Mouse (Mus musculus) spleen, adult 2 months (tissue): Measurements from ENCODE around the gene Zdhhc19. TPM values are rescaled to one million over a fixed set of nuclear protein-coding genes. Genes with fewer than 3 reads are reported as not detected.

Experiments used
- DNase-seq, 2 experiments: peaks; one replicate each; pipeline versions ENCODE4 v3.0.0 to v3.0.0-alpha.2; 2012 to 2021; ENCODE audit warnings: low spot score in 2 of 2, low read depth in 1 of 2
- H3K27ac ChIP-seq: fragments of 200-500 bp; 2 replicates; pipeline ENCODE4 v1.5.1; 2012; ENCODE audit warnings: low read length, inconsistent platforms; ENCODE audit not compliant: insufficient read depth
- H3K27me3 ChIP-seq: fragments of 200-500 bp; 2 replicates; pipeline ENCODE4 v1.6.1; 2012; ENCODE audit warnings: mild to moderate bottlenecking, moderate library complexity, low read length, inconsistent platforms; ENCODE audit not compliant: control insufficient read depth, insufficient read depth
- H3K36me3 ChIP-seq: fragments of 200-500 bp; 2 replicates; pipeline ENCODE4 v1.6.1; 2012; ENCODE audit warnings: mild to moderate bottlenecking, low read length, inconsistent platforms; ENCODE audit not compliant: control insufficient read depth, insufficient read depth
- H3K4me1 ChIP-seq: fragments of 200-500 bp; 2 replicates; pipeline ENCODE4 v1.6.1; 2011; ENCODE audit warnings: inconsistent platforms; ENCODE audit not compliant: control insufficient read depth, insufficient read depth, insufficient read length
- H3K4me3 ChIP-seq: fragments of 200-500 bp; 2 replicates; pipeline ENCODE4 v1.5.1; 2011; ENCODE audit warnings: mild to moderate bottlenecking, inconsistent platforms; ENCODE audit not compliant: insufficient read depth, insufficient read length; ENCODE audit errors: extremely low read depth
- CTCF ChIP-seq: fragments of 200-500 bp; IDR thresholded peaks from 2 replicates; pipeline ENCODE4 v1.5.1; 2011; ENCODE audit warnings: mild to moderate bottlenecking, inconsistent platforms; ENCODE audit not compliant: insufficient read depth, insufficient read length, insufficient replicate concordance; ENCODE audit errors: extremely low read depth
- POLR2A ChIP-seq: fragments of 200-500 bp; IDR thresholded peaks from 2 replicates; pipeline ENCODE4 v1.6.1; 2011; ENCODE audit warnings: low read depth, low read length, inconsistent platforms
- WGBS: fragments of 180-500 bp; shearing (Covaris S2); methylation state at CpG from one replicate; pipeline ENCODE4 v1.1.7; 2018; 5-methylcytosine and 5-hydroxymethylcytosine counted together
- polyA plus RNA-seq: library from polyadenylated mRNA; depleted of rRNA; stranded (reverse); fragments of >200 nt; gene quantifications from 2 replicates; pipeline ENCODE4 v1.2.3, GENCODE M21; 2012

Gene Zdhhc19
- polyA plus RNA-seq, 1 experiment: not detected

DNA sequence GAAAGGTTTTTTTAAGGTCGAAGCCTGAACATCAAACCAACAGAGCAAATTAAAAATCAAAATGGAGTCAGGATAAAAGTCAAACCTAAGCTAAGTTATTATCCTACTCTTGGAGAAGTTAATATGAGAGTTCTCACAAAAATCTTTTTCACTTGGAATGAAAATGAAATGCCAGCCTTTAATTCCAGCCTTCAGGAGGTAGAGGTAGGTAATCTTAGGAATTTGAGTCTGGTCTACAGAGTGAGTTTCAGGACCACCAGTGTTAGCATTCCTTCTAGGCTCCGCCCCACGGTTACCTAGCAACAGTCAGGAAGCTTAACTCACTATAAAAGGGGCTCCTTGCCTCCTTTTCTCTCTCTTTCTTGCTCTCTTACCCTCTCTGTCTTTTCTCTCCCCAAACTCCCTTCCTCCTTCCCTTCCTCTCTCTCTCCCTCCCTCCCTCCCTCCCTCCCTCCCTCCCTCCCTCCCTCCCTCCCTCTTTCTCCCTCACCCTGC is 42.7 kb downstream of the Zdhhc19 start:
- peaks cover 3% of the 10 kb centered on the region; the same call in 1 of the 2 replicates for H3K4me1 ChIP-seq
- H3K27ac ChIP-seq: no peak overlapping the region
- no peak for DNase-seq
- TF ChIP-seq POLR2A: no peak
- no peak for TF ChIP-seq CTCF
- H3K4me3 ChIP-seq: no peak overlapping the region
- H3K27me3 ChIP-seq: no peaks in the 10 kb centered on the region
- no peaks in the 10 kb centered on the region for H3K36me3 ChIP-seq
- WGBS: 70% methylated on average over 3 of the region's 3 CpGs

- no peak for DNase-seq
- Histone ChIP-seq H3K4me1 (no peaks in the 10 kb centered on the region), H3K36me3 (no peaks in the 10 kb centered on the region), H3K27me3 (no peaks in the 10 kb centered on the region), H3K4me3 (no peak overlapping the region), H3K27ac (no peak overlapping the region)
- WGBS: 81% methylated on average over 6 of the region's 6 CpGs
- TF ChIP-seq POLR2A (no peak), CTCF (no peak)
These were observed 45.5 kb downstream of the Zdhhc19 start for GRCm38 (mm10) chr16:32541338-32542179.

GRCm38 (mm10) chr16:32543422-32543821 is 47.4 kb downstream of the Zdhhc19 start:
- peaks cover 10% of the 10 kb centered on the region; the same call in 1 of the 2 replicates for H3K4me1 ChIP-seq
- no peak for TF ChIP-seq POLR2A
- no peak for TF ChIP-seq CTCF
- DNase-seq: no peak
- H3K4me3 ChIP-seq: no peak overlapping the region
- no peaks in the 10 kb centered on the region for H3K27me3 ChIP-seq
- no peaks in the 10 kb centered on the region for H3K36me3 ChIP-seq
- 79% methylated on average over 3 of the region's 3 CpGs for WGBS
- H3K27ac ChIP-seq: no peak overlapping the region

- no peaks in the 10 kb centered on the region for H3K36me3 ChIP-seq
- H3K4me3 ChIP-seq: no peak overlapping the region
- H3K27me3 ChIP-seq: no peaks in the 10 kb centered on the region
- TF ChIP-seq POLR2A (no peak), CTCF (no peak)
- DNase-seq: no peak
- H3K27ac ChIP-seq: no peak overlapping the region
- peaks cover 10% of the 10 kb centered on the region; the same call in 1 of the 2 replicates for H3K4me1 ChIP-seq
- WGBS: 10% methylated on average over 10 of the region's 10 CpGs
These were observed 51.3 kb downstream of the Zdhhc19 start for GRCm38 (mm10) chr16:32547156-32548068.

DNA sequence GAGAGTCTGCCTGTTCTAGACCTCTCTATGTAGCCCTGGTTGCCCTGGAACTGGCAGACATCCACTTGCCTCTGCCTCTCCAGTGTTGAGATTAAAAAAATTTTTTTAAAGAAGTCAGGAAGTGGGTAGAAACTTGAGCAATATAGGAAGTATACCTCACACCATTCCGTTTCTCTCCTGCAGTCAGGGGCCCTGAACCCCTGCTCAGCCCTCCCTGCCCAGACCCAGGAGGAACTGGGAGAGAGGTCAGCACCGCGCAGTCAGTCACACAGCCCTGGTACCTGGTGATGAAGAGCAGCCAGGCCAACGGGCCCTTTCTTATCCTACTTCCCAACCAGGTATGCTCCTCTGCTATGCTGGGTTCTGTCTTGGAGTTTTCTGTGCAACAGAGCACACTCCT is 54.0 kb downstream of the Zdhhc19 start:
- Histone ChIP-seq H3K4me3 (peak overlapping the region; percentile 16; the same call in 1 of the 2 replicates), H3K27me3 (no peaks in the 10 kb centered on the region), H3K36me3 (no peaks in the 10 kb centered on the region), H3K27ac (peak overlapping the region; percentile 33), H3K4me1 (peaks cover 10% of the 10 kb centered on the region; the same call in 1 of the 2 replicates)
- no peak for DNase-seq
- TF ChIP-seq POLR2A (no peak), CTCF (no peak)
- 25% methylated on average over 4 of the region's 4 CpGs for WGBS

DNA sequence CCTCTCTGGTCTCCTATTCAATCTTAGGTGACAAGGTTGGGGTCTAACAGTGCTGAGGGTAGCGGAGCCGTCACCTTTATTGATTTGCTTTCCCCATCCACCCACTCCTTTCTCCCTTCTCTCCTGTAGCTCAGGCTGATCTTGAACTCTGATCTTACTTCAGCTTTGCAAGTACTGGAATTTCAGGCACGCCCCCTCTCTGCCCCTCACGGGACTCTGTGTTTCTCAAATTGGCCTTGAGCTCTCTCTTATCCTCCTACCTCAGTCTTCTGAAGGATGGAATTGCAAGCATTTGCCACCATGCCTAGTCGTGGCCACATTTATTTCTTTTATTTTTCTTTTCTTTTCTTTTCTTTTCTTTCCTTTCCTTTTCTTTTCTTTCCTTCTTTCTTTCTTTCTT is 54.4 kb downstream of the Zdhhc19 start:
- Histone ChIP-seq H3K4me1 (peaks cover 10% of the 10 kb centered on the region; the same call in 1 of the 2 replicates), H3K4me3 (0 out of 2 replicates have a peak overlapping the region, but pooled peaks have one; percentile 16), H3K27ac (peak overlapping the region; percentile 33), H3K36me3 (no peaks in the 10 kb centered on the region), H3K27me3 (no peaks in the 10 kb centered on the region)
- TF ChIP-seq POLR2A (no peak), CTCF (no peak)
- no peak for DNase-seq
- 78% methylated on average over 5 of the region's 5 CpGs for WGBS

DNA sequence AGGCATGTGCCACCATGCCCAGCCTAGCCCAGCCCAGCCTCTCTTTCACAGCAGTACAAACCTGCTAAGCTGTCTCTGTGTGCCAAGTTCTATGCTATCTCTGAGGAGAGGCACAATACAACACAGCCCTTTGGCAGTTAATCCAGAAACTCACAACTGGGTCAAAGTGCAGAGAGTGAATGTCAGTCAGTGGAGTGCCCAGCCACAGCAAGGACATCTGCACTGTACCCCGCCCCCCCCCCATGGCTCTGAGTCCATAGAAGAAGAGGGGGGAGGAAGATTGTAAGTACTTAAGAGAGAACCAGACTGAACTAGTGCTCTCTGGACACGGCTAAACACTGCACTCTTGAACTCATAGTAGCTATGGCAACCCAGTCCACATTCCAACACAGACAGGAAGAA is 55.3 kb downstream of the Zdhhc19 start:
- WGBS: 55% methylated on average over 2 of the region's 2 CpGs
- Histone ChIP-seq H3K27me3 (no peaks in the 10 kb centered on the region), H3K4me3 (no peak overlapping the region), H3K4me1 (peaks cover 10% of the 10 kb centered on the region; the same call in 1 of the 2 replicates), H3K27ac (no peak overlapping the region), H3K36me3 (no peaks in the 10 kb centered on the region)
- TF ChIP-seq CTCF: no peak
- no peak for TF ChIP-seq POLR2A
- no peak for DNase-seq
